Mouse (Mus musculus) heart, embryonic 12.5 days (tissue): ENCODE measurements around the gene Car9. TPM values are rescaled to one million over a fixed set of nuclear protein-coding genes. Genes with fewer than 3 reads are reported as not detected.
A peak's percentile ranks its signal among the peaks of the same experiment; 100 is the strongest.
"Not testable (repeated sequence)": the region's sequence is repeated elsewhere in the genome, so short reads cannot be mapped to it uniquely, and the experiment has no call there.

Experiments
- ATAC-seq: fragments of 200-750 bp; cut with Nextera tagmentation; 2 replicates; pipeline ENCODE4 v1.8.0; 2017; ENCODE audit warnings: moderate TSS enrichment, moderate library complexity; ENCODE audit not compliant: insufficient number of reproducible peaks, low FRiP score
- H3K27ac ChIP-seq: fragments of 300-500 bp; sonication (generic); 2 replicates; pipeline ENCODE4 v1.5.1; 2016; ENCODE audit warnings: mild to moderate bottlenecking, moderate library complexity; ENCODE audit not compliant: poor library complexity, severe bottlenecking
- H3K27me3 ChIP-seq: fragments of 300-500 bp; sonication (generic); replicated peaks from 2 replicates; pipeline ENCODE4 v1.6.1; 2016; ENCODE audit warnings: mild to moderate bottlenecking, moderate library complexity
- H3K36me3 ChIP-seq: fragments of 300-500 bp; sonication (generic); 2 replicates; pipeline ENCODE4 v1.6.1; 2016; ENCODE audit warnings: mild to moderate bottlenecking, moderate library complexity
- H3K4me1 ChIP-seq: fragments of 300-500 bp; sonication (generic); replicated peaks from 2 replicates; pipeline ENCODE4 v1.6.1; 2016; ENCODE audit warnings: mild to moderate bottlenecking
- H3K4me2 ChIP-seq: fragments of 300-500 bp; sonication (generic); 2 replicates; pipeline ENCODE4 v1.6.1; 2016; ENCODE audit warnings: mild to moderate bottlenecking, moderate library complexity
- H3K4me3 ChIP-seq: fragments of 300-500 bp; sonication (generic); 2 replicates; pipeline ENCODE4 v1.5.1; 2016; ENCODE audit warnings: mild to moderate bottlenecking
- H3K9ac ChIP-seq: fragments of 300-500 bp; sonication (generic); 2 replicates; pipeline ENCODE4 v1.6.1; 2016; ENCODE audit warnings: mild to moderate bottlenecking, moderate library complexity
- H3K9me3 ChIP-seq: fragments of 300-500 bp; sonication (generic); replicated peaks from 2 replicates; pipeline ENCODE4 v1.6.1; 2016; ENCODE audit warnings: mild to moderate bottlenecking, moderate library complexity
- WGBS: fragments of 180-500 bp; shearing (Covaris S2); methylation state at CpG from one replicate; pipeline ENCODE4 v1.1.7; 2016; 5-methylcytosine and 5-hydroxymethylcytosine counted together
- polyA plus RNA-seq: library from polyadenylated mRNA; unstranded; fragments of >200 nt; fragmentation: Nextera tagmentation; extraction: Ambion mirVana; gene quantifications from 2 replicates; pipeline ENCODE4 v1.2.1, GENCODE M21; 2016

Gene Car9
- polyA plus RNA-seq, 1 experiment from 2014 or later = 2.0 TPM

- H3K4me2 ChIP-seq = peak overlapping the region; percentile 48
- no peaks in the 10 kb centered on the region; the same call in 1 of the 2 replicates for H3K4me1 ChIP-seq
- ATAC-seq = no peak
- H3K9ac ChIP-seq = no peak overlapping the region
- no peak overlapping the region for H3K27ac ChIP-seq
- H3K9me3 ChIP-seq = no peaks in the 10 kb centered on the region
- WGBS = 44% methylated on average over 24 of the region's 24 CpGs
- H3K27me3 ChIP-seq = peaks cover 4% of the 10 kb centered on the region; the same call in 1 of the 2 replicates
- H3K4me3 ChIP-seq = peak overlapping the region; percentile 8; the same call in 1 of the 2 replicates
- H3K36me3 ChIP-seq = no peaks in the 10 kb centered on the region
Observed at GRCm38 (mm10) chr4:43478906-43479832, 27.6 kb upstream of the Car9 start.

DNA sequence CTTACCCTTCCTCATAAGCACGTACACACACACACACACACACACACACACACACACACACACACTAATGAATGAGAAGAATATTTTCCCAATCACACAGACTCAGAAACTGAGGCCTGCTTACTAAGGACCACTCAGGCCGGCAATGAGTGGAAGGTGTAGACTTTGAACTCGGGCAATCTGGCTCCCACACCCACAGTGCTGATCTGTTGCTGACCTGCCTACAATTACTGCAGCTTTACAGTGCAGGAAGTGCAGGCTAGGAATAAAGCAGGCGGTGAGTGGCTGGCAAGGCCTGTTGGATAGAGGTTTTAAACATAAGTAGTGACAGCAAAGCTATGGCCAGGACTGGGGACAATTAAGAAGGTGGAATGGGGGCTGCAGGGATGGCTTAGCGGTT, 25.8 kb upstream of the Car9 start:
- Histone ChIP-seq H3K36me3 (no peaks in the 10 kb centered on the region), H3K4me1 (no peaks in the 10 kb centered on the region; the same call in 1 of the 2 replicates), H3K27me3 (peaks cover 4% of the 10 kb centered on the region; the same call in 1 of the 2 replicates), H3K4me2 (no peak overlapping the region), H3K9me3 (no peaks in the 10 kb centered on the region), H3K4me3 (no peak overlapping the region), H3K9ac (0 out of 2 replicates have a peak overlapping the region, but pooled peaks have one; percentile 14), H3K27ac (no peak overlapping the region)
- 78% methylated on average over 5 of the region's 5 CpGs for WGBS
- no peak for ATAC-seq

DNA sequence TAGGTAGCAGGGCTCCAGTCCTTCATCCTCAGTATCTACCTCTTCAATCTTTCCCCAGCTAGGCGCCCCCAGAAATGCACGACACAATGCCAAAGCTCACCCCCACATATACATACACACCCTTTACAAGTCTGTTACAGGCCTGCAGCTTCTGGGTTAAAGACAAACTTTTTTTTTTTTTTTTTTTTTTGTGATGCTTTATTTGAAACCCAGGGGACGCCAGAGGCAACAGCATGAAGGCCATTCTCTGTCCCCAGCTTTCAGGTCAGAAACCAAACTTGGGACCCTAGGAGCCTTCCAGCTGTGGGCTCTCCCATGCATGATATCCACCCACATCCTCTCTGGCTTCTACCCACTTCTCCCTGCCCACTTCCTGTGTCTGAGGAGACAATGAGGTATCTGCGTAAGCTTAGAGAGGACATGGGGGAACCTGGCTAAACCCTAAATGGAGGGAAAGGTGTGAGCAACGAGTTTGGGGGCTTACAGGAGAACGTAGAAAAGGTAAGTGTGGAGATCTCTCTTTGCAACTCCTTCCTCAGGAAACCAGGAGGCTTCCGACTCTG, 24.8 kb upstream of the Car9 start:
- H3K9me3 ChIP-seq = no peaks in the 10 kb centered on the region
- H3K4me2 ChIP-seq = no peak overlapping the region
- H3K36me3 ChIP-seq = no peaks in the 10 kb centered on the region
- no peak overlapping the region for H3K9ac ChIP-seq
- ATAC-seq = no peak
- H3K27me3 ChIP-seq = peaks cover 4% of the 10 kb centered on the region; the same call in 1 of the 2 replicates
- 68% methylated on average over 7 of the region's 7 CpGs for WGBS
- no peak overlapping the region for H3K4me3 ChIP-seq
- H3K27ac ChIP-seq = no peak overlapping the region
- no peaks in the 10 kb centered on the region; the same call in 1 of the 2 replicates for H3K4me1 ChIP-seq

- WGBS = 63% methylated on average over 10 of the region's 10 CpGs
- no peak overlapping the region for H3K4me3 ChIP-seq
Observed at GRCm38 (mm10) chr4:43482591-43482990, 24.2 kb upstream of the Car9 start.

GRCm38 (mm10) chr4:43483535-43484091, 23.2 kb upstream of the Car9 start, which contains the start of gene Sit1:
Gene Sit1, minus strand, starts transcription at chr4:43483734.
- H3K4me3 ChIP-seq = no peak within 1 kb of the TSS
- ATAC-seq = no peak
- no peak within 1 kb of the TSS for H3K9ac ChIP-seq

More at GRCm38 (mm10) chr4:43482591-43482990, 24.2 kb upstream of the Car9 start:
- Histone ChIP-seq H3K4me1 (no peaks in the 10 kb centered on the region; the same call in 1 of the 2 replicates), H3K9ac (no peak overlapping the region), H3K36me3 (no peaks in the 10 kb centered on the region), H3K9me3 (no peaks in the 10 kb centered on the region), H3K27me3 (peaks cover 4% of the 10 kb centered on the region; the same call in 1 of the 2 replicates), H3K27ac (no peak overlapping the region), H3K4me2 (no peak overlapping the region)
- ATAC-seq = no peak

DNA sequence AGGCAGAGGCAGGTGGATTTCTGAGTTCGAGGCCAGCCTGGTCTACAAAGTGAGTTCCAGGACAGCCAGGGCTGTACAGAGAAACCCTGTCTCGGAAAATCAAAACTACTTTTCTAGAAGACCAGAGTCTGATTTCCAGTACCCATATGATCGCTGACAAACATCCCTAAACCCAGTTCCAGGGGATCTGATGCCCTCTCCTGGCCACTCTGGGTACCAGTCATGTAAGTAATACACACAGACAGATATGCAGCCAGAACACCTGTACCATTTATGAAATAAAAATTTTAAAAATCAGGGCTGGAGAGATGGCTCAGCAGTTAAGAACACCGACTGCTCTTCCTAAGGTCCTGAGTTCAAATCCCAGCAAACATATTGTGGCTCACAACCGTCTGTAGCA, 21.1 kb upstream of the Car9 start:
- not testable (repeated sequence) for H3K36me3 ChIP-seq, H3K27me3 ChIP-seq, H3K4me2 ChIP-seq, H3K9ac ChIP-seq, H3K4me1 ChIP-seq, H3K9me3 ChIP-seq, ATAC-seq, H3K4me3 ChIP-seq, H3K27ac ChIP-seq
- WGBS = 79% methylated on average over 5 of the region's 5 CpGs

More at GRCm38 (mm10) chr4:43483535-43484091, 23.2 kb upstream of the Car9 start, which contains the start of gene Sit1:
- no peaks in the 10 kb centered on the region for H3K36me3 ChIP-seq
- peaks cover 4% of the 10 kb centered on the region; the same call in 1 of the 2 replicates for H3K27me3 ChIP-seq
- H3K27ac ChIP-seq = no peak within 1 kb of the TSS
- H3K9me3 ChIP-seq = no peaks in the 10 kb centered on the region
- no peaks in the 10 kb centered on the region for H3K4me1 ChIP-seq
- WGBS = 51% methylated on average over 12 of the region's 12 CpGs
- no peak within 1 kb of the TSS for H3K4me2 ChIP-seq

DNA sequence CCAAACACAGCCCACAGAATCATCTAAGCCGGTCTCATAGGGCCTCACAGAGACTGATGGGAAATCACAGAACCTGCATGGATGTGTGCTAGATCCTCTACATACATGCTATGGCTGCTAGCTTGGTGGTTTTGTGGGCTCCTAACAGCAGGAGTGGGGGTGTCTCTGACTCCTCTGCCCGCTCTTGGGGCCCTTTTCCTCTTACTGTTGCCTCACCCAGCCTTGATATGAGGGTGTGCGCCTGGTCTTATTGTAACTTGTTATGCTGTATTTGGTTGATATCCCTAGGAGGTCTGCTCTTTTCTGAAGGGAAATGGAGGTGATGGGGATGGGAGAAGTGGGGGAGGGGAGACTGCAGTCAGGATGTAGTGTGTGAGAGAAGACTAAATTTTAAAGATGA, 17.2 kb upstream of the Car9 start:
- Histone ChIP-seq H3K9me3 (no peaks in the 10 kb centered on the region), H3K27ac (no peak overlapping the region), H3K36me3 (no peaks in the 10 kb centered on the region), H3K27me3 (no peaks in the 10 kb centered on the region), H3K4me1 (peaks cover 6% of the 10 kb centered on the region), H3K4me3 (no peak overlapping the region), H3K4me2 (no peak overlapping the region), H3K9ac (no peak overlapping the region)
- WGBS = 81% methylated on average over 3 of the region's 3 CpGs
- no peak for ATAC-seq

DNA sequence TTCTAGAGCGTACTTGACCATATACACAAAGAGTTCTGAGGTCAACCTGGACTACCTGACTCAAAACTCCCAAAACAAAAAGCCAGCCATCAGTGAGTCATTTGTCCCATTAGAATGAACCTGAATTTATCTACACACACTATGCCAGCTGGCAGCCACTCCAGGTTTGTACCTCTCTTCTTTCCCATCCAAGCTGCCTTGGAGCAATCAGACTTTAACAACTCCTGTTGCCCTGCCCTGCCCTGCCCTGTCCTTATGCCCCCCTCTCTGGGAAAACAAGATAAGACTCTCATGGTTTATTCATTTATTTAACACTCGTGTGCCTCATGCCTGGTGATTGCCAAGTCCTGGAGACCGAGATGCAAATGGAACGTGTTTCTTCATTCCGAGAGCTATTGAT, 16.0 kb upstream of the Car9 start:
- no peak overlapping the region for H3K27ac ChIP-seq
- H3K36me3 ChIP-seq = peaks cover 6% of the 10 kb centered on the region
- H3K9ac ChIP-seq = no peak overlapping the region
- 76% methylated on average over 5 of the region's 5 CpGs for WGBS
- no peak for ATAC-seq
- H3K4me2 ChIP-seq = no peak overlapping the region
- H3K9me3 ChIP-seq = no peaks in the 10 kb centered on the region
- peaks cover 18% of the 10 kb centered on the region for H3K4me1 ChIP-seq
- H3K4me3 ChIP-seq = no peak overlapping the region
- no peaks in the 10 kb centered on the region for H3K27me3 ChIP-seq

GRCm38 (mm10) chr4:43492101-43492820, 14.5 kb upstream of the Car9 start:
- WGBS = 45% methylated on average over 12 of the region's 12 CpGs
- peak overlapping the region; percentile 26 for H3K4me3 ChIP-seq
- H3K27ac ChIP-seq = peak overlapping the region; percentile 52
- no peaks in the 10 kb centered on the region for H3K9me3 ChIP-seq
- peaks cover 19% of the 10 kb centered on the region for H3K36me3 ChIP-seq
- peaks cover 32% of the 10 kb centered on the region for H3K4me1 ChIP-seq
- no peak overlapping the region for H3K9ac ChIP-seq
- H3K27me3 ChIP-seq = no peaks in the 10 kb centered on the region
- no peak for ATAC-seq
- peak overlapping the region; percentile 52 for H3K4me2 ChIP-seq

DNA sequence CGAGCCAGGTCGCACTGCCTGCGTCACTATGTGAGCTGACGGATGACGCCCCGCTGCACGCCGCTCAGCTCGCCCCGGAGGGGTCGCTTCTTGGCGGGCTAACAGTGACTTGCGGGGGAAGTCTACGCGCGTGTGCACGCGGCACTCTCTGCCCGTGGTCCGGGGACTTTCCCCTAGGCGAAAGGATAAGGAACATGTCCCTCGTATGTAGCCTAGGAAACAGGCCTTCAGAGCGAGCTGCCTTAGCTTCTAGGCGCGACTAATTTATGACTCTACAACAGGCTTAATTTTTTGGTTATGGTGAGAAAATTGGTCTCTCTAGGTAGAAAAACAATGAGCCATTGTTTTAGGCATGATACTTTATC, 14.0 kb upstream of the Car9 start, which contains the start of gene Ccdc107:
Gene Ccdc107, plus strand, starts transcription at position 80 of the 365 bp plus-strand sequence.
- no peaks in the 10 kb centered on the region for H3K27me3 ChIP-seq
- peak within 1 kb of the TSS; percentile 81 for H3K9ac ChIP-seq
- under 1% methylated on average over 25 of the region's 25 CpGs for WGBS
- H3K27ac ChIP-seq = peak within 1 kb of the TSS; percentile 87
- no peaks in the 10 kb centered on the region for H3K9me3 ChIP-seq
- peaks cover 19% of the 10 kb centered on the region for H3K36me3 ChIP-seq
- peaks cover 38% of the 10 kb centered on the region for H3K4me1 ChIP-seq
- H3K4me2 ChIP-seq = peak within 1 kb of the TSS; percentile 73
- ATAC-seq = peak; percentile 98
- peak within 1 kb of the TSS; percentile 70 for H3K4me3 ChIP-seq
